Mouse (Mus musculus) right cerebral cortex, postnatal 25 days (tissue): ENCODE data around the gene Cdk14.

Experiments used
- DNase-seq: peaks from one replicate; pipeline ENCODE4 v3.0.0; 2022

Cdk14 gene

DNA sequence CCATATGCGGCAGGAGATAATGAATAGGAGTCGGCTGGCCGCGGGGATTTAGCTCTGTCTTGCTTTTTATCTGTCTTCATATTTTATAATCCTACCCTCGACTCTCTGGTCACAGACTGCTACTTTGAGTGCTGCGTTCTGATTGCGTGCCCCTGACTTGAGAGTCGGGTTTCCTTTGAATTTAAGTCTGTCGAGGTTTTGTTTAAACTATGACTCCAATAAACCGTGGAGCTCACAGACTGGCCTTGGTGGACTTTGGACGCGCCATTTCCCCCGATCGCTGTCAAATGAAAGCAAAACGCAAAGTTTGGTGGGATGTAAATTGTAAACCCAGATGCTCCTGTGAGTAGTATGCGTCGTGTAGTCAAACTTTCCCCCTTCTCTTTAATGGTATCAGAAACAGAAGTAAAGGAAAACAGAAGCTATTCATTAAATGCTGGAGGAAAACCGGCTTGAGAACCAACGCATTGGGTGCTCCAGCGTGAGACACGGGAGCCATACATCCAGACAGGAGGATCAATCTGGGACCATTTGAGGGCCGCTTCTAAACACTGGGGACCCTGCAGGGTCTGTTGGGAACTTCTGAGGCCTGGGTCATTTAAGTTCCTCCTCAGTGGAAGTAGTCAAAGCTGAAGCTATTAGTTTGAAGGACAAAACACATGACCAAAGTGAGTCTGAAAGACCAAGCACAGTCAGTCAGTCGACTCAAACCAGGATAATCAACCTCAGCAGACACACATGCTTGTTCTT lies 661.6 kb downstream of the Cdk14 start:
- no peak for DNase-seq

DNA sequence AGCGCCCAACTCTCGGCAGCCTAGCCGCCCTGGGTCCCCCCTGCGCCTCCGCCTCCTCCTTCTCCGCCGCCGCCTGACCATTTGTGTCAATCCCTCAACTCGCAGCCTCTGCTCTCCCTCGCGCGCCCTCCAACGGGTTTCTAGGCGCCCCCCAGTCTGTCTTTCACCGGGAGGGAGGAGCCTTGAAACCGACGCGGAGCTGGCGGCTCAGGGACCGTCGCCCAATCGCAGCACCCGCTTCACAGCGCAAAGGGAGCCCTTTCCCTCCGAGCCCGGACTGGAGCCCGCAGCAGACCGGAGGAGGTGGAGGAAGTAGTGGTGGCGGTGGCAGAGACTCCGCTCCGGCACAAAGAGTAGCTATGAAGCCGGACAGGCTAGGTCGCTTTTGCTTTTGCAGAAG lies 662.2 kb downstream of the Cdk14 start, which contains the start of gene Fzd1:
Gene Fzd1 (minus strand): TSS at position 134 of the 400 bp plus-strand sequence.
- peak; percentile 87 for DNase-seq

DNA sequence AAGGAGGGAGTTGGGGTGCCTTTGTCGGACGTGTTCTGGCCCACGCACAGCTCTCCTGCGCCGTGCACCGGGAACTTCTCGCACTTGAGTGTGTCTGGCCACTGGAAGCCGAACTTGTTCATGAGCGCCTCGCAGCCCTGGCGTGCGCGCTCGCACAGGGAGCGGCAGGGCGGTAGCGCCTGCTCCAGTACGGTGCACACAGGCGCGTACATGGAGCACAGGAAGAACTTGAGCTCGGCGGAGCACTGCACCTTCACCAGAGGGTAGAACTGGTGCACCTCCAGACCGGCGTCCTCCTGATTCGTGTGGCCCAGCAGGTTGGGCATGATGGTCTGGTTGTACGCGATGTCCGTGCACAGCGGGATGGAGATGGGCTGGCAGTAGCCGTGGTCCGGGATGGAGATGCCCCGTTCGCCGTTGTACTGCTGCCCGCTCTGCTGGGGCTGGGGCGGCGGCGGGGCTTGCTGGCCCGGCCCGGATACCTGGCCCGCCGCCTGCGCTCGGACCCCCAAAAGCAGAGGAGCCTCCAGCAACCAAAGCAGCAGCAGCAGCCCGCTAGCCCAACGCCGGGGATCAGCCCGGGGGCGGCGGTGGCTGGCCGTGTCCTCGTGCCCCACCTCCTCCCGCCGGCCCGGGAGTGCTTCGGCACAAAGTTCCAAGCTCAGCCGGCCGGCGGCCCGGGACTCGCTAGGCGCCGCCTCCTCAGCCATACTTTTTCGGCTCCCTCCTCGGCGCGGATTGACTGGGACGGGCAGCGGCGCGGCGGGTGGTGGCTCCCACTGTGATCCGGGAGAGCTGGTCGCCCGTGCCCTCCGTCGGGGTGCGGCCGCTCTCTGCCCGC lies 663.0 kb downstream of the Cdk14 start:
- peak; percentile 71 for DNase-seq

DNA sequence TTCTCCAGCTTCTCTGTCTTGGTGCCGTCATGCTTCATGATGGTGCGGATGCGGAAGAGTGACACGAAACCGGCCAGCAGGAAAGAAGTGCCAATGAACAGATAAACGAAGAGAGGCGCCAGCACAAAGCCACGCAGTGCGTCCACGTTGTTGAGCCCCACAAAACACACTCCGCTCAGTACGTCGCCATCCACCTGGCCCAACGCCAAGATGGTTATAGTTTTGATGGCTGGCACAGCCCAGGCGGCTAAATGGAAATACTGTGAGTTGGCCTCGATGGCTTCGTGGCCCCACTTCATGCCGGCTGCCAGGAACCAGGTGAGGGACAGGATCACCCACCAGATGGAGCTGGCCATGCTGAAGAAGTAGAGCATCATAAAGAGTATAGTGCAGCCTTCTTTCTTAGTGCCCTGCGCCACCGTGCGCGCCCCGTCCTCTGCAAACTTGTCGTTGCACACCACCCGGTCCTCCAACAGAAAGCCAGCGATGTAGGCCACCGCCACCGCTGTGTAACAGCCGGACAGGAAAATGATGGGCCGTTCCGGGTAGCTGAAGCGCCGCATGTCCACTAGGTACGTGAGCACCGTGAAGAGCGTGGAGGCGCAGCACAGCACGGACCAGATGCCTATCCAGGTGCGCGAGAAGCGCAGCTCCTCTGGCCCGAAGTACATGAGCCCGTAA lies 664.0 kb downstream of the Cdk14 start:
- DNase-seq: peak; percentile 35

DNA sequence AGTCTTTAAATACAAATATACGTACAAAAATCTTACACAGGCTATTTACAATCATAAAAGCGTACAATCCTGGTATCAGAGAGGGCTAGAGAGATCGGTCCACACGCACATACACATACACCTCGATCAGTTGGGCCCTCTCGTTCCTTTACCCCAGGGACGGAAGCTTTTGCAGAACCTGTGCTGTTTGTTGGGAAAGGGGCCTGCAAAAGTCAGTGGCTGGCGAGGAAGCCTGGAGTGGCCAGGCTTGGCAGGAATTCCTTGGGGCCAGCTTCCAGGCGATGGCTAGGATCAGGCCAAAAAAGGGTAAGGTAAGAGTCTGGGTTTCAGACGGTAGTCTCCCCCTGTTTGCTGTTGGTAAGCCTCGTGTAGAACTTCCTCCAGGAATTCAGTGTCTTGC lies 664.8 kb downstream of the Cdk14 start:
- DNase-seq: peak; percentile 7

- DNase-seq: no peak
These were observed 665.3 kb downstream of the Cdk14 start for GRCm38 (mm10) chr5:4754701-4755281.
